Mouse (Mus musculus) heart, postnatal 0 days (tissue): ENCODE data around the gene Slc17a2.

Experiments used
- CTCF ChIP-seq: IDR thresholded peaks from 2 replicates; pipeline ENCODE4 v1.5.1; 2016; ENCODE audit warnings: antibody characterized with exemption, control low read depth, low read depth
- EP300 ChIP-seq: IDR thresholded peaks from 2 replicates; pipeline ENCODE4 v1.6.1; 2016; ENCODE audit warnings: antibody characterized with exemption, low read depth

GRCm38 (mm10) chr13:23759251-23759771, 47.5 kb upstream of the Slc17a2 start:
- TF ChIP-seq EP300 (no peak), CTCF (no peak)
